Mouse (Mus musculus): ENCODE results near the gene Dusp27. TPM values are rescaled to one million over a fixed set of nuclear protein-coding genes. Genes with fewer than 3 reads are reported as not detected.

Dusp27 gene
- polyA plus RNA-seq, 1 experiment from 2014 or later = 2.4 TPM

DNA sequence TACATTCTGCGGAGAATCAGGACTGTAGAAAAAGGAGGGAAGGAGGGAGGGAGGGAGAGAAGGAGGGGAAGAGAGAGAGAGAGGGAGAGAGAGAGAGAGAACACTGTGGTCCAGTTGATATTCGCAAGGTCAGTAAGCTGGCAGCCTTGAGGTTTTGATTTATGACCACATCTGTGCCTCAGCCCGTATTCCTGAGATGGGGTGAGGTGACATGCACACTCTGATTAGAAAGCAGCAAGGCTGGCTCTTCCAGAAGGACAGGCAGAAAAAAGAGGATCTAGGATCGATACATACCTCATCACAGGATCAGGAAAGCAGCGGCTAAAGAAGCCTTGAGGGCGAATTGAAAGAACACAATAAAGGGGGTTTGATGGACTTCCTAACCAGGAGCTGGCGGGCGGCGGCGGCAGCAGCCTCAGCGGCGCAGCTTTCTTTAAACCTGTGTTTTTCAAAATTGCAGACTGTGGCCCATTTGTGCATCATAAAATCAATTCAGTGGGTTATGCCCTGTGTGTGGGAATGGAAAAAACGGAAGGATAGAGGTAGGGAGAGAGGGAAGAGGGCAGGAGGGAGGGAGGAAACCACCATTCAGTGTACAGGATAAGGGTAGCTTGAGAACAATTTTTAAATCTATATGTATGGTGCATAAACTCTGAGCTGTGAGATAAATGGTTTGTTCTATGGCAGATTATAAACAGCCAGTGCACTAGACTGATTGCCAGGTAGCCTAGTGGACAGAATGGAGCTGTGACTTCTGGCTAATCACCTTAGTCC lies 9.7 kb downstream of the Dusp27 start:
- H3K27me3 ChIP-seq (ENCODE audit: low read depth, poor library complexity, severe bottlenecking) = no peaks in the 10 kb centered on the region
- H3K4me1 ChIP-seq = peaks cover 18% of the 10 kb centered on the region
- H3K4me3 ChIP-seq = no peak overlapping the region
- WGBS = 71% methylated on average over 13 of the region's 13 CpGs
- 0 out of 2 replicates have a peak overlapping the region, but pooled peaks have one; percentile 10 for H3K27ac ChIP-seq
- H3K9me3 ChIP-seq (replicated peaks) = no peaks in the 10 kb centered on the region
- no peak for DNase-seq (ENCODE audit: low spot score)
- no peaks in the 10 kb centered on the region for H3K36me3 ChIP-seq

GRCm38 (mm10) chr1:166115719-166116118 lies 12.0 kb downstream of the Dusp27 start:
- no peak overlapping the region for H3K4me3 ChIP-seq
- H3K9me3 ChIP-seq (replicated peaks) = no peaks in the 10 kb centered on the region
- no peaks in the 10 kb centered on the region for H3K36me3 ChIP-seq
- no peak for DNase-seq (ENCODE audit: low spot score)
- H3K4me1 ChIP-seq = peaks cover 18% of the 10 kb centered on the region
- H3K27me3 ChIP-seq (ENCODE audit: low read depth, poor library complexity, severe bottlenecking) = no peaks in the 10 kb centered on the region
- WGBS = 83% methylated on average over 4 of the region's 4 CpGs
- no peak overlapping the region for H3K27ac ChIP-seq

DNA sequence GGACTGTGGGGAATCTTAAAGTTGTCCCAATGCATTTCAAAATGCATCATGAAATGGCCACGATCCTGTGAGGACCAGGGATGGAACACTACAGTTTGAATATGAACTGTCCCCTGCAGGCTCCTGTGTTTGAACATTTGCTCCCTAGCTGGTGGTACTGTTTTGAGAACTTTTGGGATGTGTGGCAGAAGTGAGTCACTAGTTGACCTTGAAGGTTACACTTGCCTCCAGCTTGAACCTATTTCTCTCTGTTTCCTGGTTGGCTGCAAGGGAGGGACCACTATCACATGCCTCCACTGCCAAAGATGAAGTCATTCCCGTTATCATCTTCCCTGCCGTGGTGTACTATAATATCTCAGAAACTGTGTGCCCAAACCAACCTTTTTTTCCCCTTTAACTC lies 12.7 kb downstream of the Dusp27 start:
- Histone ChIP-seq H3K36me3 (no peaks in the 10 kb centered on the region), H3K4me3 (no peak overlapping the region), H3K27me3 (ENCODE audit: low read depth, poor library complexity, severe bottlenecking) (no peaks in the 10 kb centered on the region), H3K4me1 (peaks cover 18% of the 10 kb centered on the region), H3K9me3 (replicated peaks) (no peaks in the 10 kb centered on the region), H3K27ac (no peak overlapping the region)
- WGBS = 95% methylated on average over 3 of the region's 3 CpGs
- DNase-seq (ENCODE audit: low spot score) = no peak

GRCm38 (mm10) chr1:166105464-166105863 lies 22.3 kb downstream of the Dusp27 start:
- no peak overlapping the region for H3K27ac ChIP-seq
- DNase-seq (ENCODE audit: low spot score) = no peak
- H3K9me3 ChIP-seq (replicated peaks) = no peaks in the 10 kb centered on the region
- H3K4me3 ChIP-seq = no peak overlapping the region
- 87% methylated on average over 6 of the region's 6 CpGs for WGBS
- H3K4me1 ChIP-seq = peaks cover 7% of the 10 kb centered on the region
- H3K36me3 ChIP-seq = no peaks in the 10 kb centered on the region
- no peaks in the 10 kb centered on the region for H3K27me3 ChIP-seq (ENCODE audit: low read depth, poor library complexity, severe bottlenecking)

GRCm38 (mm10) chr1:166104858-166105257 lies 22.9 kb downstream of the Dusp27 start:
- H3K27ac ChIP-seq = no peak overlapping the region
- 89% methylated on average over 3 of the region's 3 CpGs for WGBS
- DNase-seq (ENCODE audit: low spot score) = no peak

DNA sequence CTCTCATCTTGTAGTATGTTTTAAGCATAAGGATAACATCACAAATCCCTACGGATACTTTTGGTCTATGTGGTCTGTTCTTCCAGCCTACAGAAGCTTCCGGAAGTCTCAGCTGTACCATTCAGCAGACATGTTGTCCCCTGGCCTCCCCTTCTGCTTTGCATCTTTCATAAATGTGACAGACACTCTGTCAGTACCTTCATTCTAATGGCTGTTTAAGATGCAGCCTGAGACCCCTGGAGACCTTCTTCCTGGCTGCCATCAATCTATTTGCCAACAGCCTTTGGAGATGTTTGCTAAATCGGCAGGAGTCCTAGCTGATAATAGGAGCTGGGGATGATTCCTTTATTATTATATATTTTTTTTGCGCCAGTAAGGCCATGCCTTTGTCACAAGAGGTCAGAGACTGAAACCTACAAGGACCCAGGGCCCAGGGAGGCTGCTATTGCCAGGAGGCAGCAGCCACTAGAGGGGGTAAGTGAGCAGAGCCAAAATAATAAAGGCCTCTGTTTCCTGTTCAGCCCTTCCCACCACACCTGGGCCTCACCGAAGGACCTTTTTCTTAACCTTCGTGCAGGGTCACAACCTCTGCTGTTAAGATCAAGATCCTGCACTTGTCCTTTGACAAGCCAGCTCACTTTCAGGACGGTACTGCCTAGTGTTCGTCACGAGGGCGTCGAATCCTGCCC lies 24.7 kb downstream of the Dusp27 start:
- peaks cover 7% of the 10 kb centered on the region for H3K4me1 ChIP-seq
- no peak overlapping the region for H3K4me3 ChIP-seq
- 57% methylated on average over 11 of the region's 11 CpGs for WGBS
- H3K27ac ChIP-seq = peak overlapping the region; percentile 53
- DNase-seq (ENCODE audit: low spot score) = peak; percentile 68
- H3K36me3 ChIP-seq = no peaks in the 10 kb centered on the region
- no peaks in the 10 kb centered on the region for H3K27me3 ChIP-seq (ENCODE audit: low read depth, poor library complexity, severe bottlenecking)
- H3K9me3 ChIP-seq (replicated peaks) = no peaks in the 10 kb centered on the region

More at GRCm38 (mm10) chr1:166104858-166105257, 22.9 kb downstream of the Dusp27 start:
- Histone ChIP-seq H3K4me3 (no peak overlapping the region), H3K9me3 (replicated peaks) (no peaks in the 10 kb centered on the region), H3K4me1 (peaks cover 7% of the 10 kb centered on the region), H3K36me3 (no peaks in the 10 kb centered on the region), H3K27me3 (ENCODE audit: low read depth, poor library complexity, severe bottlenecking) (no peaks in the 10 kb centered on the region)

- 94% methylated on average over 2 of the region's 2 CpGs for WGBS
- no peak overlapping the region for H3K27ac ChIP-seq
- no peak overlapping the region for H3K4me3 ChIP-seq
- H3K36me3 ChIP-seq = no peaks in the 10 kb centered on the region
- peaks cover under 1% of the 10 kb centered on the region; the same call in 1 of the 2 replicates for H3K4me1 ChIP-seq
- no peak for DNase-seq (ENCODE audit: low spot score)
- no peaks in the 10 kb centered on the region for H3K9me3 ChIP-seq (replicated peaks)
- H3K27me3 ChIP-seq (ENCODE audit: low read depth, poor library complexity, severe bottlenecking) = no peaks in the 10 kb centered on the region
These were observed 29.6 kb downstream of the Dusp27 start for GRCm38 (mm10) chr1:166098120-166098519.

- H3K4me3 ChIP-seq = no peak overlapping the region
- peaks cover 6% of the 10 kb centered on the region for H3K4me1 ChIP-seq
- WGBS = 90% methylated on average over 3 of the region's 3 CpGs
- H3K36me3 ChIP-seq = no peaks in the 10 kb centered on the region
- no peak for DNase-seq (ENCODE audit: low spot score)
- no peaks in the 10 kb centered on the region for H3K27me3 ChIP-seq (ENCODE audit: low read depth, poor library complexity, severe bottlenecking)
- H3K9me3 ChIP-seq (replicated peaks) = no peaks in the 10 kb centered on the region
- no peak overlapping the region for H3K27ac ChIP-seq
These were observed 33.3 kb downstream of the Dusp27 start for GRCm38 (mm10) chr1:166094462-166094861.

- H3K4me1 ChIP-seq = peaks cover 17% of the 10 kb centered on the region
- no peaks in the 10 kb centered on the region for H3K36me3 ChIP-seq
- no peak for DNase-seq (ENCODE audit: low spot score)
- no peak overlapping the region for H3K4me3 ChIP-seq
- H3K9me3 ChIP-seq (replicated peaks) = no peaks in the 10 kb centered on the region
- H3K27ac ChIP-seq = no peak overlapping the region
- no peaks in the 10 kb centered on the region for H3K27me3 ChIP-seq (ENCODE audit: low read depth, poor library complexity, severe bottlenecking)
- WGBS = 82% methylated on average over 2 of the region's 2 CpGs
These were observed 37.4 kb downstream of the Dusp27 start for GRCm38 (mm10) chr1:166090306-166090705.

GRCm38 (mm10) chr1:166089739-166090138 lies 38.0 kb downstream of the Dusp27 start:
- Histone ChIP-seq H3K27me3 (ENCODE audit: low read depth, poor library complexity, severe bottlenecking) (no peaks in the 10 kb centered on the region), H3K27ac (0 out of 2 replicates have a peak overlapping the region, but pooled peaks have one; percentile 42), H3K9me3 (replicated peaks) (no peaks in the 10 kb centered on the region), H3K4me1 (peaks cover 17% of the 10 kb centered on the region), H3K4me3 (no peak overlapping the region), H3K36me3 (no peaks in the 10 kb centered on the region)
- DNase-seq (ENCODE audit: low spot score) = no peak
- WGBS = 32% methylated on average over 4 of the region's 4 CpGs

GRCm38 (mm10) chr1:166089337-166089736 lies 38.4 kb downstream of the Dusp27 start:
- Histone ChIP-seq H3K4me1 (peaks cover 17% of the 10 kb centered on the region), H3K36me3 (no peaks in the 10 kb centered on the region), H3K27me3 (ENCODE audit: low read depth, poor library complexity, severe bottlenecking) (no peaks in the 10 kb centered on the region), H3K9me3 (replicated peaks) (no peaks in the 10 kb centered on the region), H3K4me3 (no peak overlapping the region), H3K27ac (0 out of 2 replicates have a peak overlapping the region, but pooled peaks have one; percentile 42)
- no peak for DNase-seq (ENCODE audit: low spot score)
- 54% methylated on average over 3 of the region's 3 CpGs for WGBS

DNA sequence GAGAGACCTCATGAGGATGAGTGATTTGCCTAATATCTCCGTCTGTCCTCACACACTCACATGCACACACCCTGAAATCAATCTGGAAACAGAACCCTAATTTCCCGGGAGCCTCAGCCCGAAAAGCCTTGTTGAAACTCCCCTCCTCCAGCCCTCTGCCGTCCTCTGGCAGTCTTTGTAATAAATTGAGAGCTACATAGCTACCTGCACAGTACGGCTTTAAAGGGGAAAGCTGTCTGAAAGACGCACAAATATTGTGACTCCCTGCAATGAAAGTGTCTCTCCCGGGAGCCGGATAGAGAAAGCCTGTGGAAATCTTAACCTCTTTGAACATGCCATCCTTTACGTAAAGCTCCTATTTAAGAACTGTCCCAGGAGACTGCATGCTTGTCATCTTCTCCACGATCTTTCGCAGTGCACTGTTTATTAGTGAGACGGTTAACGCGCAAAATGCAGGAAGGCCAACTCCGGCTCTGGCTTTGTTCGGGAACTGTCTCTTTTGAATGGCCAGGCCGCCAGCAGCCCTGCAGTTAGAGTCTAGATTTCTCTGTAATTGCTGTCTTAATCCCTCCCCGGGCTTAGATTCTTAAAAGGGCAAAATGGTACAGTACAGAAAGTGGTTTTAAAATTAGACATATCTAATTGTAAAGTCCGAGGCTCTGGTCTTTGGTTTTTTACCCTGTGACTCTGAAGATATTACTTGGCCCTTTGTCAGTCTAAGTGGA lies 39.1 kb downstream of the Dusp27 start:
- Histone ChIP-seq H3K4me1 (peaks cover 17% of the 10 kb centered on the region), H3K27me3 (ENCODE audit: low read depth, poor library complexity, severe bottlenecking) (no peaks in the 10 kb centered on the region), H3K27ac (no peak overlapping the region), H3K4me3 (no peak overlapping the region), H3K36me3 (no peaks in the 10 kb centered on the region), H3K9me3 (replicated peaks) (no peaks in the 10 kb centered on the region)
- no peak for DNase-seq (ENCODE audit: low spot score)
- WGBS = 82% methylated on average over 19 of the region's 19 CpGs
